Mouse (Mus musculus) macrophage (primary cell): Measurements from ENCODE around the gene Tbc1d21. TPM values are rescaled to one million over a fixed set of nuclear protein-coding genes. Genes with fewer than 3 reads are reported as not detected.

Experiments
- H3K27ac ChIP-seq: fragments of 350-480 bp; formaldehyde crosslinking; 2 replicates; pipeline ENCODE4 v1.9.0; 2021
- H3K36me3 ChIP-seq: fragments of 350-480 bp; formaldehyde crosslinking; 2 replicates; pipeline ENCODE4 v1.9.0; 2021; ENCODE audit errors: inconsistent target
- H3K4me3 ChIP-seq: fragments of 350-480 bp; formaldehyde crosslinking; 2 replicates; pipeline ENCODE4 v1.9.0; 2021; ENCODE audit errors: inconsistent target
- H3K79me2 ChIP-seq: fragments of 350-480 bp; formaldehyde crosslinking; 2 replicates; pipeline ENCODE4 v1.9.0; 2021; ENCODE audit errors: inconsistent target
- whole genome bisulfite sequencing: methylation state at CpG from one replicate; pipeline ENCODE4 v1.1.7; 2026; ENCODE audit warnings: inconsistent platforms; ENCODE audit not compliant: missing documents; 5-methylcytosine and 5-hydroxymethylcytosine counted together
- polyA plus RNA-seq: library from polyadenylated mRNA; stranded (reverse); fragments of 250-400 nt; gene quantifications from 3 replicates; pipeline ENCODE4 v1.2.4, GENCODE M21; 2018; ENCODE audit warnings: inconsistent platforms

Gene Tbc1d21
- polyA plus RNA-seq, 1 experiment from 2014 or later, result not detected

DNA sequence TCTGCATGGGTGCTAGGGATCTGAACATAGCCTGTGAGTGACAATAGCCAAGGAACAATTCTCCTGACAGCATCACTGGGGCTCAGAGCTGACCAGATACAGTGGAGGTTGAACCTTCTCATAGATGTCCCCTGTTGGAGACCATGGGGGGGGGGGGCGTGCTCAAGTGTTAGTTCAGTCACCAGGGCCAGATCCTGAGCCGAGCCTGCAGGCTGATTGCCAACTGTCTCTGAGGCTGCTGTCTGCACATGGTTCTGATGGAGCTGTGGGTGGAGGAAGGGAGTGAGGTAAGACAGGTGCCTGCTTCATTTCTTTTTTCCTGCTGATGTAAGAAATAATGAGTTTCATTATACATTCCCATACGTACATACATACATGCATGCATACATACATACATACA lies 51.9 kb downstream of the Tbc1d21 start:
- no peaks in the 10 kb centered on the region for H3K79me2 ChIP-seq
- no peak overlapping the region for H3K27ac ChIP-seq
- no peak overlapping the region for H3K4me3 ChIP-seq
- 73% methylated on average over 3 of the region's 3 CpGs for WGBS
- H3K36me3 ChIP-seq, result no peaks in the 10 kb centered on the region

DNA sequence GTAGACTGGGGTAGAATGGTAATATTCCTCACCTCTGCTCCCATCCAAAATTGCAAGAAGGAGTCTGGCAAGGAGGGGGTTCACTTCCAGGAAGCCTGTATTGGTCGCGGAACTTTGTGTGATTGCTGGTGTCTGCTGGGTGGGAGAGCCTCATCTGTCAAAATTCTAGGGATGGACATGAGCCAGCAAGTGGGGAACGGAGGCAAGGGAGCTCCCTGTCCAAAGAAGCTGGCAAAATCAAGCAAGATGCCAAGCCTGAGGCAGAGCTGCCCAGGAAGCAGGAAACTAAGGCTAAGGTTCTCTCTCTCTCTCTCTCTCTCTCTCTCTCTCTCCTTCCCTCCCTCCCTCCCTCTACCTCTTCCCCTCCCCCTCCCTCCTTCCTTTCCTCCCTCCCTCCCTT lies 52.9 kb downstream of the Tbc1d21 start:
- no peaks in the 10 kb centered on the region for H3K79me2 ChIP-seq
- H3K36me3 ChIP-seq, result no peaks in the 10 kb centered on the region
- H3K4me3 ChIP-seq, result no peak overlapping the region
- no peak overlapping the region for H3K27ac ChIP-seq
- 90% methylated on average over 3 of the region's 3 CpGs for WGBS

DNA sequence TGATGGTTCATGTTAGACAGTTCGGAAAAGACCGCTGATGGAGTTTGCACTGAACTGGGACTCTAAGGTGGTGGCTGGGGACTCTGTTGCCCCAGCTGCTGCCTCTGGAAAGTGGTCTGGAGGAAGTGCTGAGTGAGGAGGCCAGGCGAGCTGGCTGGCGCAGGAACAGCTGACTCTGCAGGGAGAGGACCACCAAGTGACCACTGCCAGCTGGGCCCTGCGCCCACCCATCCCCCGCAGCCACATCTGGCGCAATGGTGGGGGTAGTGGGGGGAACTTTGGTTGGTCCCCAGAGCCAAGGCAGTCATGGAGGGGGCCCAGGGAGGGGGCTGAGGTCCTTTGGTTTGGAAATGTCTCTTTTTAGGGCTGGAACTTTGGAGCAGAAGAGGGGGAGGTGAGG lies 53.5 kb downstream of the Tbc1d21 start:
- Histone ChIP-seq H3K36me3 (no peaks in the 10 kb centered on the region), H3K4me3 (no peak overlapping the region), H3K79me2 (no peaks in the 10 kb centered on the region), H3K27ac (no peak overlapping the region)
- WGBS, result 74% methylated on average over 7 of the region's 7 CpGs

DNA sequence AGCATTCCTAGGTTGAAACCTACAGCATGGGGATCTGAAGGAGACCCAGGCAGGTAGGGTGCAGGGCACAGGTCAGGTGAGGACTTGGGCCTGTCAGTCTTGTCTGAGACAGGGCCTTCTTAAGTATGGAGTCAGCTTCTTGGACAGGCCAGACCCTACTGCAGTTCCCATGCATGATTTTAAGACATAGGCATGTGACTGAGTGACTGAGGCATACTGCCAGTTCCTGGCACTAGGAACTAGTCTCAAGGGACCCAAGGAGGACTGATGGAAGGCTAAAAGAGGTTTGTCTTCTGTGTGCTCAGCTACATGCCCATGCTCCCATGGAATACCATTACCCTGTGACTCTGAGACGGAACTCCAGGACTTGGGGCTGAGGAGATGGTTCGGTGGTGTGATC lies 54.4 kb downstream of the Tbc1d21 start:
- no peaks in the 10 kb centered on the region for H3K36me3 ChIP-seq
- no peaks in the 10 kb centered on the region for H3K79me2 ChIP-seq
- no peak overlapping the region for H3K27ac ChIP-seq
- no peak overlapping the region for H3K4me3 ChIP-seq
- 94% methylated on average over 2 of the region's 2 CpGs for WGBS

DNA sequence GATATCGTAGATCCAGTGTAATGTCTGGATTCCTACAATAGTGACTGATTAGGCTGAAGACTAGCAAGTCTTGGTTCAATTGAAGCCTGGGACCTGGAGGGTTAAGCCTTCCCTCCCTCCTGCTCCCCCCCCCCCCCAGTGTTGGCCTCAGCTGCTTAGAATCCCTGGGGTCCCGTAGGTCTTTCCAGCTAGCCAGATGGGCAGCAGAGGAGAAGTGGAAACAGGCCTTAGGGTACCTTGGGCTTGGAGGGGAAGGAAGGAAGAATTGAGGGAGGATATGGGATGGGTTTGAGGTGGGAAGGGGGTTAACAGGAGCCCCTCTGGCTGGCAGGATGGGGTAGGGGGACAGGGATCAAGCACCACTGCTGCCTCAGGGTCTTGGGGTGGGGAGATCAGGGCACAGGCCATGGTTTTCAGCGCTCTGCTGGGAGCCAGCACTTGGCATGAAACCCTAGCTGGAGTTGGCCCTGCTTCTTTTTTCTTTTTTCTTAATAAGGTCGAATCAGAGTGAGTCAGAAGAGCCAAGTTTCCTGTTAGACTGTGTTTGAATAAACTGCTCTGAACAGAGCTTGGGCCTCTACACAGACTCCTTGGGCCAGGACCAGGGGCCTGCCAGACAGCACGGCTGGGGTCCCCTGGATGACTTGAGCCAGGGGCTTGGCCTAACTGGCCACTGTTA lies 55.4 kb downstream of the Tbc1d21 start:
- 69% methylated on average over 4 of the region's 5 CpGs for WGBS
- no peaks in the 10 kb centered on the region for H3K79me2 ChIP-seq
- no peaks in the 10 kb centered on the region for H3K36me3 ChIP-seq
- H3K4me3 ChIP-seq, result no peak overlapping the region
- no peak overlapping the region for H3K27ac ChIP-seq

DNA sequence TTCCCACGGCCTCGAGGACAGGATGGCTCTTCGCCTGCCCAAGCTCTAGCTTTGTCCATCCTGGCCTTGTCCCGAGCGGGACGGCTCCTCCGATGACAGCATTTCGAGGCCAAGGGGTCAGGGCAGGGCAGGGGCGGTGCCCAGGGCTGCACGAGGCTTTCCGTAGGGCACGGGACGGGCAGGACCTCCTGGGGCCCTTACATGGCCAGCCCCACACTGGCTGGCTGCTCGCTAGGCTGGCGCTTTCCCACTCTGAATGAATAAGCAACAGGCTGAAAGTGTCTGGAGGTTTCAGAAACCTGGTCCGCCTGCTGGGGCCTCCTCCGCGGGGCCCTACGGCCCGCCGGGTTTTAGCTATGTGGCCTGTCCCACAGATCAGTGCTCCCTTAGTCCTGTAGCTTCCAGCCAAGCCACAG lies 57.3 kb downstream of the Tbc1d21 start, which contains the start of gene Loxl1:
Gene Loxl1, minus strand, starts transcription at position 243 of the 416 bp plus-strand sequence.
- Histone ChIP-seq H3K4me3 (no peak within 1 kb of the TSS), H3K36me3 (no peaks in the 10 kb centered on the region), H3K79me2 (no peaks in the 10 kb centered on the region), H3K27ac (no peak within 1 kb of the TSS)
- 8% methylated on average over 21 of the region's 21 CpGs for WGBS

DNA sequence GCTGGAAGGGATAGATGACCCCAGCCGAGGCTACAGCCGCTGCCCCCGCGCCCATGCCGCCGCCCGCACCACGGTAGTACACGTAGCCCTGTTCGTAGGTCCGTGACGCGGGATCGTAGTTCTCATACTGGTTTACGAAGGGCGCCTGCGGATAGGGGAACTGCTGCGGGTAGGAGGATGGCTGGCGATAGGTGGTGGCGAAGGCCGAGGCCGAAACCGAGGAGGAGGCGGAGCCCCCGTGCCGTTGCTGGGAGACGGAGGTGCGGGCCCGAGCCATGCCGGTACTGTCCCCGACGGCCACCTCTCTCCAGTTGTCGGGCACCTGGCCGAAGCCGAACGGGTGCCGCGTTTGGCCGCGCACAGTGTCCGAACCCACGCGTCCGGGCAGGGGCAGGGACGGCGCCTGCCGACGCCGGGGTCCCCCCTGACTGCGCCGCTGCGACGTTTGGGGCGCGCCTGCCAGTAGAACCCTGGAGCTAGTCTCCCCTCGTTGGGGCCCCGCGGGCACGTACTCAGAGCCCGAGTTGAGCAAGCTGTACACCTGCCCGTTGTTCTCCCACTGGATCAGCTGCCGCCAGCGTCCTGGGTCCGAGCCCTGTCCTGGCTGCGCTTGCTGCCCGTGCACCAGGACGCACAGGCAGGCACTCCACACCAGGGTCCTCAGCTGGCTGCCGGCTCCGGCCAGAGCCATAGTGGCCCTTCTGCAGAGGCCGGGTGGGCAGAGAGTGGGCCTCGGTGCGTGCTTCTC lies 57.9 kb downstream of the Tbc1d21 start:
- Histone ChIP-seq H3K27ac (no peak overlapping the region), H3K4me3 (no peak overlapping the region)
- WGBS, result 2% methylated on average over 72 of the region's 72 CpGs

DNA sequence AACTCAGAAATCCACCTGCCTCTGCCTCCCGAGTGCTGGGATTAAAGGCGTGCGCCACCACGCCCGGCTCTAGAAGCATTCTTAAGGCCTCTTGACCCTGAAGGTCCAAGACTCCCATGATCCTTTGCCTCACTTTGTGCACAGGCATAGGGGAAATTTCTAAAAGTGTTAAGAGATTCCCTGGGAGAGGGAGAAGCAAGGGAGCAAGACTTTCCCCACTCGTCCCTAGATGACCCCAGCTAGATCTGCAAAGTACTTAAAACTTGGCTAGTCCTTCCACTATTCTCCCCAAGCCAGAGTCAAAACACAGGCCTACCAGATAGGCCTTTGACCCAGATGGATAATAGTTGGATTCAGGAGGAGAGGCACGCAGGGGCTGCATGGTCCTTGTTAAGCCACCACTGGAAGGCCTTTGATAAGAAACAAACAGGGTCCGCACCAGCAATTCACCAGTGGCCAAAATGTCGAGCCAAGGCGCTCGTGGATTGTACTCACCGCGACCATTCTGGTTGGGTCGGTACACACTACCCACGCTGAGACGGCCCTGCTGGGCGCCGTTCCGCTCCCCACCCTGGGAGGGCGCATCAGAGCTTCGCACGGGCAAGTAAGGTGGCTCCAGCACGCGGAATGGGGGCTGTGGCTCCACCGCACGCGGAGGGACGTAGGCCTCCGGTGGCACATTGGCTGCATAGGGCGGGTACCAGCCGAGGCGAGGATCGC lies 58.9 kb downstream of the Tbc1d21 start:
- Histone ChIP-seq H3K4me3 (no peak overlapping the region), H3K27ac (no peak overlapping the region), H3K79me2 (no peaks in the 10 kb centered on the region), H3K36me3 (no peaks in the 10 kb centered on the region)
- 91% methylated on average over 25 of the region's 33 CpGs for WGBS

More for the DNA sequence above, 57.9 kb downstream of the Tbc1d21 start:
- Histone ChIP-seq H3K79me2 (no peaks in the 10 kb centered on the region), H3K36me3 (no peaks in the 10 kb centered on the region)

DNA sequence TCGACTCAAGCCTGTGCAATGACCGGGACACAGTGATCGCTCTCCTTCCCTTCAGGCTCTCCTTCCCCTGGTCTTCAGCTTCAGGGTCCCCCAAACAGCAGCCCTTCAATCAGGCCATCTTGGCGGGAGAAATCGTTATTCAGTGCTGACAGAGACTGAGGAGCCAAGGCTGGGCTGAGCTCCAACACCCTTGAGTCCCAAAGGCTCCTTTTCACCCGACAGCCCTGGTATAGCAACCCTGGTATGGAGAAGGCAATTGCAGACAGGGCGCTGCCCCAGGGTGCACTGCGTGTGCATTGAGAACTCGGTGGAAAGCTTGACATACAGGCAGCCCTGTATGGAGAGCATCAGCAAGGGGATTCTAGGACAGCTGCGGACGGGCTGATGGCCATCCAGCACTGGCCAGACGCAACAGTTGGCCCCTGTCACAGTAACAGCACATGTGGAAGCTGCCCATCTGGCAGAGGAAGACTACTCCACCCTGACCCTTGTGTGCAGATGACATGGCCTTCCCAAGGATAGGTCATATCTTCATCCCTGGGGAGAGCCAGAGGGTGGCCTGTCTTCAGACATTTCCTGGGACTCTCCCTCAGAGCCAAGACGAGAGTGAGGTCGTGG lies 60.1 kb downstream of the Tbc1d21 start:
- H3K4me3 ChIP-seq, result no peak overlapping the region
- 94% methylated on average over 14 of the region's 14 CpGs for WGBS
- H3K27ac ChIP-seq, result no peak overlapping the region
- no peaks in the 10 kb centered on the region for H3K36me3 ChIP-seq
- H3K79me2 ChIP-seq, result no peaks in the 10 kb centered on the region

Other genes starting within 250 kb of the Tbc1d21 start
- gene Islr, start 166.1 kb downstream of the Tbc1d21 start, polyA plus RNA-seq, result not detected in 3 replicates
- not detected in 3 replicates for gene Islr2, start 166.1 kb downstream of the Tbc1d21 start, polyA plus RNA-seq
- gene Pml, start 120.7 kb downstream of the Tbc1d21 start, polyA plus RNA-seq, result 34.6 to 63.1 TPM (median 37.1 TPM) in 3 replicates
- gene Stoml1, start 117.3 kb downstream of the Tbc1d21 start, polyA plus RNA-seq, result 18.3 to 33.2 TPM (median 18.3 TPM) in 3 replicates
- not detected in 3 replicates for gene Loxl1, start 57.3 kb downstream of the Tbc1d21 start, polyA plus RNA-seq
- not detected in 3 replicates for gene Insyn1, start 118.1 kb upstream of the Tbc1d21 start, polyA plus RNA-seq
- 0.34 to 2.5 TPM (median 0.49 TPM) in 3 replicates for gene Cd276, start 185.0 kb upstream of the Tbc1d21 start, polyA plus RNA-seq
- 350 to 497 TPM (median 426 TPM) in 3 replicates for gene Nptn, start 211.8 kb upstream of the Tbc1d21 start, polyA plus RNA-seq